30 mouse cellular contexts compared by ENCODE assay signal in the genomic region with DNA sequence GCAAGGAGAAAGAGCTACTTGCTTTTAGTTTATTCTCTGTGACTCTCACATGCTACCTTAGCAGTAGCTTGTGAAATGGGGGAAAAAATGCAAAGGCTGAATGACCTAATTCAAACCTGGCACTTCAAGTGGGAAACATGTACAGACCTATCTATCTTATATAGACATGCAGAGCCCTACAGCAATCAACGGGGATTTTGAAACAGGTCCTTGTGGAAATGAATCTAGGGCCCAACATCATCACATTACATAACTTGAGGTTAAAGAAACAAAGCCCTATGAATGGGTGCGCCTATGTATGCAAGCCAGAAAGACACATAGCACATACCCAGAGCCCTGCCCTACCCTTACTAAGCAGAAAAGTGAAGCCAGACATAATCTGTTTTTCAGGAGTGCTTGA.
DNase-seq lines count a peak whose midpoint lies in the region; ATAC-seq and TF ChIP-seq lines count a peak whose summit lies in the region.
"Had no signal": no experiment of that assay in that cellular context is flagged by ENCODE, and none has a peak within 500 bp of the region (broad histone marks: within the 10 kb centered on the region; RNA-seq: fewer than 3 reads in every experiment).

No protein-coding gene starts in this region.

- WGBS in embryonic facial prominence, embryonic 14.5 days = 64% methylated on average over 2 of the region's 2 CpGs
- WGBS in embryonic facial prominence, embryonic 10.5 days = 93% methylated on average over 2 of the region's 2 CpGs
- WGBS in stomach, postnatal 0 days = 66% methylated on average over 2 of the region's 2 CpGs

- peak; percentile 66 for DNase-seq in embryonic facial prominence, embryonic 14.5 days (ENCODE audit: low spot score)
- DNase-seq in embryonic facial prominence, embryonic 10.5 days (ENCODE audit: low spot score) = no peak
- DNase-seq in 3T3-L1 (ENCODE audit: low read depth, low spot score) = peak; percentile 4
- DNase-seq in fat pad, adult 2 months (ENCODE audit: extremely low read depth, low read depth, low spot score) = peak; percentile 98
- no peak for DNase-seq in stomach, postnatal 0 days (ENCODE audit: low spot score)
- no peak for DNase-seq in frontal cortex, postnatal 36 days (ENCODE audit: low spot score in 2 of 2)
- DNase-seq in adipocyte (ENCODE audit: low spot score) = no peak
- DNase-seq: adrenal gland, adult 8-10 months; adrenal gland, postnatal 25 days; B cell, adult 2 months; cerebellum, adult 11-12 months; cerebellum, adult 8-10 months; cerebellum, postnatal 10 days; cerebellum, postnatal 36 days; embryo, embryonic 11 days; gastrocnemius, adult 2 months; gastrocnemius, postnatal 14 days; heart, adult 2 months had no signal

- H3K4me3 ChIP-seq in embryonic facial prominence, embryonic 14.5 days (ENCODE audit: low read depth, low read length) = no peak overlapping the region
- H3K4me3 ChIP-seq in embryonic facial prominence, embryonic 10.5 days = no peak overlapping the region
- H3K4me3 ChIP-seq in stomach, postnatal 0 days (ENCODE audit: low read depth, low read length) = no peak overlapping the region
- H3K4me3 ChIP-seq: erythroblast, embryonic 14.5 days; forebrain, embryonic 10.5 days; forebrain, embryonic 13.5 days; gastrocnemius, adult 2 months; heart, adult 2 months; hindbrain, embryonic 10.5 days; hindbrain, embryonic 13.5 days had no signal

- TF ChIP-seq CTCF in stomach, postnatal 0 days (IDR thresholded peaks at IDR 0.05; ENCODE audit: low read depth) = no peak

- H3K4me2 ChIP-seq in embryonic facial prominence, embryonic 14.5 days (ENCODE audit: low read depth, low read length) = no peak overlapping the region
- H3K4me2 ChIP-seq in stomach, postnatal 0 days (replicated peaks; ENCODE audit: low read depth) = no peak overlapping the region
- H3K4me2 ChIP-seq: forebrain, embryonic 13.5 days; heart, embryonic 11.5 days; hindbrain, embryonic 13.5 days had no signal

- H3K36me3 ChIP-seq in embryonic facial prominence, embryonic 14.5 days (ENCODE audit: control insufficient read depth, insufficient read depth, low read length) = no peaks in the 10 kb centered on the region
- H3K36me3 ChIP-seq in embryonic facial prominence, embryonic 10.5 days (replicated peaks) = no peaks in the 10 kb centered on the region
- no peaks in the 10 kb centered on the region for H3K36me3 ChIP-seq in stomach, postnatal 0 days (ENCODE audit: control insufficient read depth, insufficient read depth, low read length)
- H3K36me3 ChIP-seq: forebrain, embryonic 10.5 days; G1E; hindbrain, embryonic 10.5 days; hindbrain, embryonic 13.5 days had no signal

- no peaks in the 10 kb centered on the region for H3K4me1 ChIP-seq in embryonic facial prominence, embryonic 14.5 days (ENCODE audit: control insufficient read depth, insufficient read depth, low read length)
- H3K4me1 ChIP-seq in embryonic facial prominence, embryonic 10.5 days = no peaks in the 10 kb centered on the region
- H3K4me1 ChIP-seq in stomach, postnatal 0 days (replicated peaks; ENCODE audit: control insufficient read depth, insufficient read depth) = no peaks in the 10 kb centered on the region
- H3K4me1 ChIP-seq: forebrain, embryonic 10.5 days; forebrain, embryonic 13.5 days; hindbrain, embryonic 10.5 days; hindbrain, embryonic 13.5 days had no signal

- TF ChIP-seq EP300 in stomach, postnatal 0 days (optimal IDR thresholded peaks at IDR 0.05) = no peak

- H3K27ac ChIP-seq in embryonic facial prominence, embryonic 14.5 days (replicated peaks; ENCODE audit: low read depth, low read length) = no peak overlapping the region
- H3K27ac ChIP-seq in embryonic facial prominence, embryonic 10.5 days (replicated peaks) = no peak overlapping the region
- H3K27ac ChIP-seq in stomach, postnatal 0 days (replicated peaks) = peak overlapping the region; percentile 49; the same call in 1 of the 2 replicates
- H3K27ac ChIP-seq: forebrain, embryonic 10.5 days; forebrain, embryonic 13.5 days; gastrocnemius, adult 2 months; heart, adult 2 months; hindbrain, embryonic 10.5 days; hindbrain, embryonic 13.5 days; hindbrain, postnatal 0 days had no signal

- no peaks in the 10 kb centered on the region for H3K27me3 ChIP-seq in embryonic facial prominence, embryonic 14.5 days (replicated peaks; ENCODE audit: control insufficient read depth, insufficient read depth, low read length)
- H3K27me3 ChIP-seq in embryonic facial prominence, embryonic 10.5 days (replicated peaks; ENCODE audit: low read depth, poor library complexity, severe bottlenecking) = no peaks in the 10 kb centered on the region
- H3K27me3 ChIP-seq in stomach, postnatal 0 days (ENCODE audit: control insufficient read depth, insufficient read depth, low read length) = no peaks in the 10 kb centered on the region
- H3K27me3 ChIP-seq: CH12.LX; forebrain, embryonic 13.5 days; hindbrain, embryonic 13.5 days had no signal

- no peak overlapping the region for H3K9ac ChIP-seq in embryonic facial prominence, embryonic 14.5 days (ENCODE audit: low read depth, low read length)
- H3K9ac ChIP-seq in stomach, postnatal 0 days (ENCODE audit: low read length) = no peak overlapping the region
- H3K9ac ChIP-seq: forebrain, embryonic 13.5 days; hindbrain, embryonic 13.5 days had no signal

- no peak for ATAC-seq in embryonic facial prominence, embryonic 14.5 days (ENCODE audit: low read depth)
- peak; percentile 45; the same call in 1 of the 2 replicates for ATAC-seq in stomach, postnatal 0 days (ENCODE audit: low FRiP score, low TSS enrichment)
- ATAC-seq: forebrain, embryonic 13.5 days; forebrain, embryonic 16.5 days; hindbrain, postnatal 0 days; inflammation-experienced regulatory T-cells, adult 6 months; intestine, embryonic 16.5 days had no signal

- no peaks in the 10 kb centered on the region for H3K9me3 ChIP-seq in embryonic facial prominence, embryonic 14.5 days (ENCODE audit: control insufficient read depth, low read length)
- H3K9me3 ChIP-seq in embryonic facial prominence, embryonic 10.5 days = no peaks in the 10 kb centered on the region
- no peaks in the 10 kb centered on the region for H3K9me3 ChIP-seq in stomach, postnatal 0 days (ENCODE audit: control insufficient read depth, low read length)
- H3K9me3 ChIP-seq: forebrain, embryonic 10.5 days; forebrain, embryonic 13.5 days; G1E; hindbrain, embryonic 10.5 days; hindbrain, embryonic 13.5 days had no signal

Comparison
In these comparisons a context has a peak if more than half of its experiments do, and no peak if none do; other contexts are left out.
1. DNase-seq: peak in embryonic facial prominence, embryonic 14.5 days (single experiment), 3T3-L1 (single experiment) and fat pad, adult 2 months (single experiment); none in embryonic facial prominence, embryonic 10.5 days (single experiment), stomach, postnatal 0 days (single experiment), frontal cortex, postnatal 36 days (0 of 2) and adipocyte (single experiment).